ENCODE assay signal across 21 mouse cellular contexts in genomic region chr9:67178709-67179108, GRCm38 (mm10).
A peak's percentile ranks its signal among the peaks of the same experiment; 100 is the strongest.
DNase-seq lines count a peak whose midpoint lies in the region; ATAC-seq and TF ChIP-seq lines count a peak whose summit lies in the region.
"Had no signal": no experiment of that assay in that cellular context is flagged by ENCODE, and none has a peak within 500 bp of the region (broad histone marks: within the 10 kb centered on the region; RNA-seq: fewer than 3 reads in every experiment).

No protein-coding gene starts in this region.

- no peak overlapping the region for H3K9ac ChIP-seq in heart, embryonic 13.5 days
- no peak overlapping the region for H3K9ac ChIP-seq in heart, embryonic 11.5 days (ENCODE audit: low read depth, low read length)
- no peak overlapping the region for H3K9ac ChIP-seq in limb, embryonic 13.5 days
- no peak overlapping the region for H3K9ac ChIP-seq in kidney, embryonic 16.5 days (replicated peaks; ENCODE audit: low read length)
- H3K9ac ChIP-seq: heart, embryonic 15.5 days; hindbrain, embryonic 15.5 days; kidney, embryonic 15.5 days; neural tube, embryonic 15.5 days had no signal

- WGBS in heart, embryonic 13.5 days = 80% methylated on average over 1 of the region's 1 CpGs
- WGBS in heart, embryonic 11.5 days (ENCODE audit: insufficient replicate concordance) = 76% methylated on average over 1 of the region's 1 CpGs
- 64% methylated on average over 1 of the region's 1 CpGs for WGBS in limb, embryonic 13.5 days
- WGBS in kidney, embryonic 16.5 days = 87% methylated on average over 1 of the region's 1 CpGs

- H3K27me3 ChIP-seq in heart, embryonic 13.5 days (replicated peaks) = no peaks in the 10 kb centered on the region
- no peaks in the 10 kb centered on the region for H3K27me3 ChIP-seq in heart, embryonic 11.5 days (ENCODE audit: control insufficient read depth, insufficient read depth, low read length)
- no peaks in the 10 kb centered on the region for H3K27me3 ChIP-seq in limb, embryonic 13.5 days
- no peaks in the 10 kb centered on the region for H3K27me3 ChIP-seq in kidney, embryonic 16.5 days (ENCODE audit: insufficient read depth, low read length)
- H3K27me3 ChIP-seq: heart, embryonic 15.5 days; hindbrain, embryonic 15.5 days; kidney, embryonic 15.5 days; neural tube, embryonic 15.5 days had no signal

- peak; percentile 17 for DNase-seq in NIH3T3 (ENCODE audit: low read depth)
- DNase-seq in kidney, adult 18-20 months = no peak
- no peak for DNase-seq in spleen, adult 18-20 months
- DNase-seq: adrenal gland, adult 8-10 months; cerebellum, adult 2 months; gastrocnemius, postnatal 25 days; lung, adult 18-20 months; lung, postnatal 4 days; right cerebral cortex, adult 18-20 months; thymus, adult 2 months had no signal

- H3K27ac ChIP-seq in heart, embryonic 13.5 days (replicated peaks) = peak overlapping the region; percentile 54
- no peak overlapping the region for H3K27ac ChIP-seq in heart, embryonic 11.5 days (ENCODE audit: low read depth, low read length)
- H3K27ac ChIP-seq in embryonic fibroblast, embryonic 13.5 days (ENCODE audit: insufficient read depth, low read length) = peak overlapping the region; percentile 8; the same call in 1 of the 2 replicates
- H3K27ac ChIP-seq in limb, embryonic 13.5 days = peak overlapping the region; percentile 90
- no peak overlapping the region for H3K27ac ChIP-seq in kidney, embryonic 16.5 days (ENCODE audit: low read length)
- H3K27ac ChIP-seq: heart, embryonic 15.5 days; hindbrain, embryonic 15.5 days; kidney, embryonic 15.5 days; layer of hippocampus, adult 2 months; neural tube, embryonic 15.5 days had no signal

- peaks cover 33% of the 10 kb centered on the region for H3K4me1 ChIP-seq in heart, embryonic 13.5 days
- H3K4me1 ChIP-seq in heart, embryonic 11.5 days (ENCODE audit: control insufficient read depth, insufficient read depth, low read length) = peaks cover 10% of the 10 kb centered on the region; the same call in 1 of the 2 replicates
- H3K4me1 ChIP-seq in embryonic fibroblast, embryonic 13.5 days (ENCODE audit: control insufficient read depth, insufficient read depth, low read length) = peaks cover 16% of the 10 kb centered on the region
- peaks cover 70% of the 10 kb centered on the region for H3K4me1 ChIP-seq in limb, embryonic 13.5 days
- H3K4me1 ChIP-seq in kidney, embryonic 16.5 days (ENCODE audit: insufficient read depth, low read length) = no peaks in the 10 kb centered on the region
- H3K4me1 ChIP-seq: hindbrain, embryonic 15.5 days had no signal

- no peak overlapping the region for H3K4me3 ChIP-seq in heart, embryonic 13.5 days
- no peak overlapping the region for H3K4me3 ChIP-seq in heart, embryonic 11.5 days (ENCODE audit: low read depth, low read length)
- H3K4me3 ChIP-seq in embryonic fibroblast, embryonic 13.5 days (ENCODE audit: insufficient read depth, low read length) = no peak overlapping the region
- no peak overlapping the region for H3K4me3 ChIP-seq in limb, embryonic 13.5 days
- no peak overlapping the region for H3K4me3 ChIP-seq in kidney, embryonic 16.5 days (ENCODE audit: low read length)
- H3K4me3 ChIP-seq: heart, embryonic 15.5 days; hindbrain, embryonic 15.5 days; kidney, embryonic 15.5 days; layer of hippocampus, adult 2 months; neural tube, embryonic 15.5 days had no signal

- no peaks in the 10 kb centered on the region for H3K36me3 ChIP-seq in heart, embryonic 13.5 days
- no peaks in the 10 kb centered on the region for H3K36me3 ChIP-seq in heart, embryonic 11.5 days (ENCODE audit: control insufficient read depth, insufficient read depth, low read length)
- H3K36me3 ChIP-seq in limb, embryonic 13.5 days = no peaks in the 10 kb centered on the region
- H3K36me3 ChIP-seq in kidney, embryonic 16.5 days (ENCODE audit: insufficient read depth, low read length) = no peaks in the 10 kb centered on the region
- H3K36me3 ChIP-seq: heart, embryonic 15.5 days; hindbrain, embryonic 15.5 days; kidney, embryonic 15.5 days; neural tube, embryonic 15.5 days had no signal

- peaks cover 3% of the 10 kb centered on the region; the same call in 1 of the 2 replicates for H3K9me3 ChIP-seq in heart, embryonic 13.5 days
- no peaks in the 10 kb centered on the region for H3K9me3 ChIP-seq in heart, embryonic 11.5 days (replicated peaks; ENCODE audit: control insufficient read depth, low read length)
- H3K9me3 ChIP-seq in limb, embryonic 13.5 days = peaks cover 3% of the 10 kb centered on the region; the same call in 1 of the 2 replicates
- no peaks in the 10 kb centered on the region; the same call in 1 of the 2 replicates for H3K9me3 ChIP-seq in kidney, embryonic 16.5 days (ENCODE audit: low read length)
- H3K9me3 ChIP-seq: heart, embryonic 15.5 days; hindbrain, embryonic 15.5 days; neural tube, embryonic 15.5 days had no signal

- no peak for ATAC-seq in heart, embryonic 13.5 days (ENCODE audit: extremely low read depth, insufficient number of reproducible peaks, low FRiP score, low TSS enrichment)
- no peak for ATAC-seq in heart, embryonic 11.5 days (replicated peaks; ENCODE audit: insufficient number of reproducible peaks, low FRiP score, low TSS enrichment)
- ATAC-seq in limb, embryonic 13.5 days (ENCODE audit: low FRiP score, low read depth) = no peak
- ATAC-seq in kidney, embryonic 16.5 days (ENCODE audit: low FRiP score, low TSS enrichment) = no peak

- H3K4me2 ChIP-seq in heart, embryonic 13.5 days = no peak overlapping the region
- no peak overlapping the region for H3K4me2 ChIP-seq in heart, embryonic 11.5 days
- H3K4me2 ChIP-seq in limb, embryonic 13.5 days (replicated peaks) = no peak overlapping the region
- H3K4me2 ChIP-seq in kidney, embryonic 16.5 days (replicated peaks; ENCODE audit: low read depth, low read length) = no peak overlapping the region
- H3K4me2 ChIP-seq: heart, embryonic 15.5 days; hindbrain, embryonic 15.5 days; kidney, embryonic 15.5 days; midbrain, embryonic 11.5 days; neural tube, embryonic 15.5 days had no signal

- no peak for TF ChIP-seq POLR2A in embryonic fibroblast, embryonic 13.5 days (IDR thresholded peaks at IDR 0.05; ENCODE audit: low read depth, low read length)

- no peak for TF ChIP-seq CTCF in embryonic fibroblast, embryonic 13.5 days (IDR thresholded peaks at IDR 0.05; ENCODE audit: borderline replicate concordance, insufficient read depth, low read length)

Comparison
In these comparisons a context has a peak if more than half of its experiments do, and no peak if none do; other contexts are left out.
1. H3K27ac ChIP-seq: peak in heart, embryonic 13.5 days (single experiment), embryonic fibroblast, embryonic 13.5 days (single experiment) and limb, embryonic 13.5 days (single experiment); none in heart, embryonic 11.5 days (single experiment) and kidney, embryonic 16.5 days (single experiment).